Mouse (Mus musculus): Measurements from ENCODE around the gene Rpl27a. TPM values are rescaled to one million over a fixed set of nuclear protein-coding genes. Genes with fewer than 3 reads are reported as not detected.

Rpl27a gene
- polyA plus RNA-seq, 1 experiment from 2014 or later, result 93.5 TPM

- Histone ChIP-seq H3K4me1 (0 out of 2 replicates have a peak, but pooled peaks cover 2% of the 10 kb centered on the region), H3K27me3 (no peaks in the 10 kb centered on the region), H3K9ac (replicated peaks) (no peak overlapping the region), H3K4me2 (replicated peaks) (no peak overlapping the region), H3K36me3 (peaks cover 29% of the 10 kb centered on the region), H3K9me3 (no peaks in the 10 kb centered on the region), H3K27ac (replicated peaks) (no peak overlapping the region), H3K4me3 (no peak overlapping the region)
- no peak for ATAC-seq (ENCODE audit: low FRiP score, low read depth)
- WGBS, result 83% methylated on average over 10 of the region's 10 CpGs
These were observed 26.5 kb downstream of the Rpl27a start for GRCm38 (mm10) chr7:109545255-109545993.

DNA sequence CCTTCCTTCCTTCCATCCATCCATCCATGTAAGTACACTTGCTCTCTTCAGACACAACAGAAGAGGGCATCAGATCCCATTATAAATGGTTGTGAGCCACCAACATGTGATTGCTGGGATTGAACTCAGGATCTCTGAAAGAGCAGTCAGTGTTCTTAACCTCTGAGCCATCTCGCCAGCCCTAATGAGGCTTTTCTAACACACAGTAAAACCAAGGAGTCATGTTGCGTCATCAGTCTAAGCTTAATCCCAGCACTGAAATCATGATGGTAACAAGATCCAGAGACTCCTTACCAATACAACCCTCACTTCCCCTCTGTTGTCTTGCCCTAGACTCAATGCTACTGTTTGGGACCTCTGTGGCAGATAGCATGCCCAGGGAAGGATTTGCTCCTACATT lies 27.2 kb downstream of the Rpl27a start:
- no peak for ATAC-seq (ENCODE audit: low FRiP score, low read depth)
- H3K27me3 ChIP-seq, result no peaks in the 10 kb centered on the region
- 0 out of 2 replicates have a peak, but pooled peaks cover 2% of the 10 kb centered on the region for H3K4me1 ChIP-seq
- no peak overlapping the region for H3K27ac ChIP-seq (replicated peaks)
- no peaks in the 10 kb centered on the region for H3K9me3 ChIP-seq
- H3K9ac ChIP-seq (replicated peaks), result no peak overlapping the region
- H3K4me3 ChIP-seq, result no peak overlapping the region
- peaks cover 24% of the 10 kb centered on the region for H3K36me3 ChIP-seq
- no peak overlapping the region for H3K4me2 ChIP-seq (replicated peaks)
- 92% methylated on average over 2 of the region's 2 CpGs for WGBS

DNA sequence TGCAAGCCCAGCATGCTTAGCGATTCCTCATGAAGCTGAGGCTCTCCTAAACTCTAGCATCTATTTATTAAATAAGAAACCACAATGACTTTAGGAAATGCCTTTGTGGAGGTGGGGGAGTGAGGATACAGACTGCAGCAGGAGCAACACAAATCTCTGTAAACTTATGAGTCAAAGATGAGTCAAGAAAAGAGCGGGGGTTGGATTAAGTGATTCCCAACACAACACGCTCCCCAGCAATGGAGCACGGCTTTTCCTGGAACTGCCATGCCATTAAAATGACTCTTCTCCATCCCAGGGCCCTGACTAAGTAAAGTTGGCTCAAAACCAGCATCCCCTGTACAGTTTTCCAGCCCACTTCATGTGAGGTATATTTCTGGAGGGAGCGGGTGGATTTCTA lies 27.8 kb downstream of the Rpl27a start:
- Histone ChIP-seq H3K27me3 (no peaks in the 10 kb centered on the region), H3K9me3 (no peaks in the 10 kb centered on the region), H3K4me3 (no peak overlapping the region), H3K36me3 (peaks cover 24% of the 10 kb centered on the region), H3K4me1 (0 out of 2 replicates have a peak, but pooled peaks cover 2% of the 10 kb centered on the region), H3K9ac (replicated peaks) (no peak overlapping the region), H3K27ac (replicated peaks) (no peak overlapping the region), H3K4me2 (replicated peaks) (no peak overlapping the region)
- 99% methylated on average over 5 of the region's 5 CpGs for WGBS
- ATAC-seq (ENCODE audit: low FRiP score, low read depth), result no peak

DNA sequence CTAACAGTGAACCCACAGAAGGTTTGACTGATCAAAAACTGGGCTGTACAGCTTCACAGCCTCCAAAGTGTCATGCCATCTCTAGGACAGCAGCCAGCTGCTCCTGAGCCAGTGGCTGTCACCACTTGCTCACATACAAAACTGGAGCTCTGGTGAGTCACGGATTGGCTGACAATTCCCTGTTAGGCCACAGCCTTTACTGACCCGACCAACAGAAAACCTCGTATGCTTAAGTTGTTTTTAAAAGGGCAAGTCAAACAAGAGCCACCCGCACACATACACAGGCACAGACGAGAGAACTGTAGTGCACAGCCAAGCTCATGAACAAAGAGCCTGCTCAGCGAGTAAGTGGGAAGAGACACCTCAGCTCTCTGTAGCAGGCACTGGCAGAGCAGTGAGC lies 40.6 kb downstream of the Rpl27a start:
- H3K9ac ChIP-seq (replicated peaks), result no peak overlapping the region
- no peak overlapping the region for H3K4me2 ChIP-seq (replicated peaks)
- no peaks in the 10 kb centered on the region for H3K27me3 ChIP-seq
- no peaks in the 10 kb centered on the region for H3K9me3 ChIP-seq
- no peak overlapping the region for H3K4me3 ChIP-seq
- H3K27ac ChIP-seq (replicated peaks), result no peak overlapping the region
- H3K36me3 ChIP-seq, result peaks cover 9% of the 10 kb centered on the region
- no peaks in the 10 kb centered on the region for H3K4me1 ChIP-seq
- ATAC-seq (ENCODE audit: low FRiP score, low read depth), result no peak
- 48% methylated on average over 6 of the region's 6 CpGs for WGBS

GRCm38 (mm10) chr7:109561466-109562153 lies 42.7 kb downstream of the Rpl27a start:
- H3K36me3 ChIP-seq, result no peaks in the 10 kb centered on the region
- no peak overlapping the region for H3K4me2 ChIP-seq (replicated peaks)
- ATAC-seq (ENCODE audit: low FRiP score, low read depth), result no peak
- H3K9ac ChIP-seq (replicated peaks), result no peak overlapping the region
- H3K4me3 ChIP-seq, result no peak overlapping the region
- no peaks in the 10 kb centered on the region for H3K4me1 ChIP-seq
- no peaks in the 10 kb centered on the region for H3K27me3 ChIP-seq
- whole genome bisulfite sequencing, result 79% methylated on average over 8 of the region's 8 CpGs
- H3K27ac ChIP-seq (replicated peaks), result no peak overlapping the region
- no peaks in the 10 kb centered on the region for H3K9me3 ChIP-seq

DNA sequence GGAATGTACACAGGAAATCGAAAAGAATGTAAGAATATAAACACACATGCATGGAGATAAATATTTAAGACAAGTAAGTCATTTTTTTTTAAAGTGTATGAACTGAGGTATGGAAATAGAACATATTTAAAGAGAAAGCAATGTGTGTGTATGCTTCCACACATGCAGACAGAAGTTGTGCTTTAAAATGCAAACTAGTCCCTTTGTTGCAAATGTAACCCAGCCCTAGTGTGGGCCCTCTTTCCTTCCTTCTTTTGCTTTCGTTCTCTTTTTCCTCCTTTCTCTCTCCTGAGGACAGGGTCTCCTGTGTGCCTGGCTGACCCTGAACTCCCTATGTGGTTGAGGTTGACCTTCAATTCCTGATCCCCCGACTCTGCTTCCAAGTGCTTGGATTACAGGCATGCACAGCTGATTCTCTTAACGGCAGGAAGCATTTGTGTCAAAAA lies 43.2 kb downstream of the Rpl27a start:
- Histone ChIP-seq H3K9ac (replicated peaks) (no peak overlapping the region), H3K36me3 (no peaks in the 10 kb centered on the region), H3K4me1 (no peaks in the 10 kb centered on the region), H3K9me3 (no peaks in the 10 kb centered on the region), H3K4me2 (replicated peaks) (no peak overlapping the region), H3K4me3 (no peak overlapping the region), H3K27ac (replicated peaks) (no peak overlapping the region), H3K27me3 (no peaks in the 10 kb centered on the region)
- no peak for ATAC-seq (ENCODE audit: low FRiP score, low read depth)
- 65% methylated on average over 4 of the region's 4 CpGs for WGBS

DNA sequence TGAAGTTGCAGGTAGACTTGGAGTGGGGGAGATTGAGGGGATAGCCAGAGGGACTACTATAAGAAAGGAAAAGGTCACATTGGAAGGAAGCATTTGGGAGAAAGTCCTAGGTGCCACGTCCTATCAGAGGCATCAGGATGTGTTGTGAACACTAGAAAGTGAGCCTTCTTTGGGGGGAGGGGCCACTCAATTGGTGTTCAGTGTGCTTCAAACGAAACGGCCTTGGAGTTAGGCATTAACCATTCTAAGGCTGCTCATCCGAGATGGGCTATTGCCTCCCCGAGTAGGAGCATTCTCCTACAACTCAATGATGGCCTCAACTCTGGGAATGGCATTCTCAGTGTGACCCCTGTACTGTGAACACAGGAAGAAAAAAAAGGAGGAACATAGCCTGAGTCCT lies 43.7 kb downstream of the Rpl27a start:
- Histone ChIP-seq H3K36me3 (no peaks in the 10 kb centered on the region), H3K4me2 (replicated peaks) (no peak overlapping the region), H3K4me3 (no peak overlapping the region), H3K27me3 (no peaks in the 10 kb centered on the region), H3K27ac (replicated peaks) (no peak overlapping the region), H3K9ac (replicated peaks) (no peak overlapping the region), H3K9me3 (no peaks in the 10 kb centered on the region), H3K4me1 (no peaks in the 10 kb centered on the region)
- WGBS, result 82% methylated on average over 5 of the region's 5 CpGs
- ATAC-seq (ENCODE audit: low FRiP score, low read depth), result no peak

DNA sequence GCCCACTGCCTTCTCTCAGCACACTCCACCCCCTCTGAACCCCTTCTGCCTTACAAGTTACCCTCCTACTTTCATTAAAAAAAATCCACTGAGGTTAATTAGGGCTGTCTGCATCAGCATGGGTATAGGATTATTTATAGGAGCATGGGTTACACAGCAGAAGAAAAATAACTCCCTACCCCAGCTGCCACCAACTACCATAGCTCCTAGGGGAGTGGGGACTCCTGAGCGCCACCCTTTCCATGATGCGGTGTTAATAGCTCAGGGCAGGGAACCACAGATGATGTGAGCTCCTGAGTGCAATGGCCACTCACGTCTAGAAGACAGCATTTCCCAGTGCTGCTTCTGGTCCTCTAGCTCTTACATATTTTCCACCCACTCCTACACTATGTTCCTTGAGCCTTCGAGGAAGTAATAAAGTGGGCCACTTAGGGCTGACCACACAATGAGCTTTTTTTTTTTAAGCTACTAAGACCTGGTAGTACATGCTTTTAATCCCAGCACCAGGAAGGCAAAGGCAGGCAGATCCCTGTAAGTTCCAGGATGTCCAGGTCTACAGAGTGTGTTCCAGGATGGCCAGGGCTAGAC lies 44.9 kb downstream of the Rpl27a start:
- H3K4me2 ChIP-seq (replicated peaks), result no peak overlapping the region
- no peaks in the 10 kb centered on the region for H3K27me3 ChIP-seq
- no peaks in the 10 kb centered on the region for H3K9me3 ChIP-seq
- H3K27ac ChIP-seq (replicated peaks), result no peak overlapping the region
- no peaks in the 10 kb centered on the region for H3K4me1 ChIP-seq
- no peak overlapping the region for H3K9ac ChIP-seq (replicated peaks)
- ATAC-seq (ENCODE audit: low FRiP score, low read depth), result no peak
- 89% methylated on average over 4 of the region's 4 CpGs for WGBS
- H3K36me3 ChIP-seq, result no peaks in the 10 kb centered on the region
- no peak overlapping the region for H3K4me3 ChIP-seq

DNA sequence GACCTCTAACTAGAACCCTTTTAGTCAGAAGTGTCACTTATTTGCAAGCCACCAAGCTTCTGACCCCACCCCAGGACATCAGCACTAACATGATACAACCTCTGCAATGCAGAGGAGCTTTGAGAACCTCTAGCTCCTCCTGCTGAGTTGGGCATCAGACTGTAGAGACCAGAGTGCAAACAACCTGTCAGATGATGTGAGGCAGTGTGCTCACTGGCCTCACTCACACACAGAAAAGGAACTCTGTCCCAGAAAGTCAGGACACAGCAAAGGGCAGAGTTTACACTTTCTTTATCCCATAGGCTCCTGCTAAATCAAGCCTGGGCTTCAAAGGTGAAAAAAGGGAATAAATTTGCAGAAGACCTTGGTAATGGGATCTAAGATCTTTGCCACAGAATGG lies 47.4 kb downstream of the Rpl27a start:
- Histone ChIP-seq H3K27ac (replicated peaks) (no peak overlapping the region), H3K27me3 (no peaks in the 10 kb centered on the region), H3K36me3 (no peaks in the 10 kb centered on the region), H3K4me1 (no peaks in the 10 kb centered on the region), H3K9ac (replicated peaks) (no peak overlapping the region), H3K4me2 (replicated peaks) (no peak overlapping the region), H3K4me3 (no peak overlapping the region), H3K9me3 (no peaks in the 10 kb centered on the region)
- no peak for ATAC-seq (ENCODE audit: low FRiP score, low read depth)

DNA sequence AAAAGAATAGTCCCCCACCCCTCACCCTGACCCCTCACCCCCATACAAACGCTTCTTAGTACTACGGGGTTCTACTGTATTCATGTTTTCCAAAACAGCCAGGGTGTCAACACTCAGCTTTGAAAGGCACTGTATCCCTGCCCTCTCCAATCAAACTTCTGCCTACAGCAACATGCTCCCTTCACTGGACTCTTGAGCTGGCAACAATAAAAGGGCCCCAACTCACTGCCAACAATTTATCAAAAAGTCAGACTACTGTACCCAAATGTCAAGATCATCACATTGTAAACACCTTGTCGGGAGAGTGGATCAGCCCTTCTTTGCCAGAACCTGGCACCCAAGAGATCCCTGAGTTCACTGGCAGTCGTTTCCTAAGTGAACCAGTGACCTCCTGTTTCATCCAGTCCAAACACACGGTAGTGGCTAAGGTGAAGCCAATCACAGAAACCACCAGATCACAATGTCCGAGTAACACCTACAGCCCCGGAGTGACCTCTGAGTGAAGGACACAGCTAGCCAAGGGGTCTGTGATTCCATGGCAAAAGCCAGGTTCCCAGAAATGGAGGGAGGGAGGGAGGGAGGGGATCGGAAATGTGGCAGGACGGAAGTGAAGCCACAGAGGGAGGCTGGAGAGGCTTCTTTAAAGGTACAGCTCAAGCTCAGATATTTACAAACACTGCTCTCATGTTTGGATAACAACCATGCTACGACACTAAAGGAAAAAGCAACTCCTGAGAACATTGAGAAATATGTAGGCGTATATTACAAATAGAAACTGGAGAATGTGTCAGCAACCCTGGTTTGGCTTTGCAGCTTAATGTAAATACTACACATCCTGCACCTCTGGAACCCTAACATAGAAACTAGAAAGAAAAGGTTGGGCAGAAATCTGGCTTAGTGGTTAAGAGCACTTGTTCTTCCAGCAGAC lies 48.2 kb downstream of the Rpl27a start:
- H3K9ac ChIP-seq (replicated peaks), result no peak overlapping the region
- no peak for ATAC-seq (ENCODE audit: low FRiP score, low read depth)
- WGBS, result 84% methylated on average over 11 of the region's 11 CpGs
- no peaks in the 10 kb centered on the region for H3K9me3 ChIP-seq
- H3K4me1 ChIP-seq, result no peaks in the 10 kb centered on the region
- no peak overlapping the region for H3K4me3 ChIP-seq
- H3K36me3 ChIP-seq, result no peaks in the 10 kb centered on the region
- no peaks in the 10 kb centered on the region for H3K27me3 ChIP-seq
- H3K27ac ChIP-seq (replicated peaks), result no peak overlapping the region
- H3K4me2 ChIP-seq (replicated peaks), result no peak overlapping the region

GRCm38 (mm10) chr7:109568391-109568892 lies 49.5 kb downstream of the Rpl27a start:
- H3K9ac ChIP-seq (replicated peaks), result no peak overlapping the region
- no peaks in the 10 kb centered on the region for H3K9me3 ChIP-seq
- no peaks in the 10 kb centered on the region for H3K4me1 ChIP-seq
- H3K4me3 ChIP-seq, result no peak overlapping the region
- no peak overlapping the region for H3K4me2 ChIP-seq (replicated peaks)
- H3K27ac ChIP-seq (replicated peaks), result no peak overlapping the region
- ATAC-seq (ENCODE audit: low FRiP score, low read depth), result no peak
- WGBS, result 93% methylated on average over 4 of the region's 4 CpGs
- no peaks in the 10 kb centered on the region for H3K36me3 ChIP-seq
- no peaks in the 10 kb centered on the region for H3K27me3 ChIP-seq

All from midbrain, embryonic 12.5 days (tissue).